Mouse (Mus musculus) cerebellum, adult 11 months (tissue): ENCODE data around the gene Gm2310.
"Not testable (repeated sequence)": the region's sequence is repeated elsewhere in the genome, so short reads cannot be mapped to it uniquely, and the experiment has no call there.

Experiments used
- DNase-seq: peaks from one replicate; pipeline ENCODE4 v3.0.0; 2022

Gm2310 gene

GRCm38 (mm10) chr15:8519853-8520252, at the start of gene Gm2310:
Gene Gm2310 (minus strand): TSS chr15:8519953.
- not testable (repeated sequence) for DNase-seq

GRCm38 (mm10) chr15:8568645-8569528, 49.1 kb upstream of the Gm2310 start:
- DNase-seq = peak; percentile 83

GRCm38 (mm10) chr15:8568286-8568644, 48.5 kb upstream of the Gm2310 start:
- peak; percentile 11 for DNase-seq

DNA sequence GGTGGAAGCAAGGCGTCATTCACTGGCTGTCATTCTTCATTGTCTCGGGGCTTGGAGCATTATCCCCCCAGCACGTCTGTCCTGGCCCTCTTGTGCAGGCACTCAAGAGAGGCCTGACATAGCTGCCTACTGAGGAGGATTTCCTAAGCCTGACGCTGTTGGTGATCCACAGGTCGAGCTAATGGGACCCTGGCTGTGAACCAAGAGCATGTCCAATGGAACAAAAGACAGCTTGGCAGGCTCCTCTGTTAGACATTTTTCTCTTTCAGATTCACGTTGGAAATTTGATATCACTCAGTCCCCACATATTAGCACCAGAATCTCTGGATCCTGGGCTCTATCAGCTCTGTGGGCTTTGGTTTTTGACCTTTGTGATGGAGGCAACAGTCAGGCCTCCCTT, 45.7 kb upstream of the Gm2310 start:
- DNase-seq = no peak

GRCm38 (mm10) chr15:8564331-8564730, 44.6 kb upstream of the Gm2310 start:
- DNase-seq = no peak

DNA sequence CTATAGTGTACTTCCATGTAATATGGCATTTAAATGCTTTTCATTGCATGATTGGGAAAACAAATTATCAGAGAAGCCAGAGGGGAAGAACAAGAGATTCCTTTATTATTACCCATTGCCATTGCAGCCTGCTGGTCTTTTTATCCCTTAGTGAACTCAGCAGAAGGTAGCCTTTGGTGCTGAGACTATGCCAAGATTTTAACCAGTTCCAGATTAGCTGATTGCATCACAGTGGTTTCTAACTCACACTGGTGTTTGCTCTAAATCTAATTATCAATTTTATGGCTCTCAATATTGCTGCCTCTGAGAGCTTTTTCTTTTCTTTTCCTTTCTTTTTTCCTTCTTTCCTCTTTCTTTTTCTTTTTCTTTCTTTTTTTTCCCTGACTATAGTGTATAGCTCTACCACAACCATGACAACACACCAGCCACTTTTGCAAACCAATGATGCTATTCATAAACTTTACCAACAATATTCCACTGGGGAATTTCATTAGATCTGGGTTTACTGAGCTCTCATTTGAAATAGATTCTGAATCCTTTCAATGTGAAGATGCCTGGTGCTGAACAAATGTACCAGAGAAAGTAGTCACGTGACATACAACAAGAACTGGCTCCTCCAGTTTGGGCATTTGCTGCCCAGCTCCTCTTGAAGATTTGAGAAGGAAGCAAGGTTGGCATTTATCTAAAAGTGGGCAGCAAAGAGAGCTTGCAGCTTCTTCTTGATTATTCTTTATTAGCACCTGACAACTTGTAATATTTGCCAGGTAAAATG, 43.9 kb upstream of the Gm2310 start:
- DNase-seq = no peak

GRCm38 (mm10) chr15:8562776-8563175, 43.0 kb upstream of the Gm2310 start:
- no peak for DNase-seq

- no peak for DNase-seq
Measured at GRCm38 (mm10) chr15:8531201-8531600, 11.4 kb upstream of the Gm2310 start.

DNA sequence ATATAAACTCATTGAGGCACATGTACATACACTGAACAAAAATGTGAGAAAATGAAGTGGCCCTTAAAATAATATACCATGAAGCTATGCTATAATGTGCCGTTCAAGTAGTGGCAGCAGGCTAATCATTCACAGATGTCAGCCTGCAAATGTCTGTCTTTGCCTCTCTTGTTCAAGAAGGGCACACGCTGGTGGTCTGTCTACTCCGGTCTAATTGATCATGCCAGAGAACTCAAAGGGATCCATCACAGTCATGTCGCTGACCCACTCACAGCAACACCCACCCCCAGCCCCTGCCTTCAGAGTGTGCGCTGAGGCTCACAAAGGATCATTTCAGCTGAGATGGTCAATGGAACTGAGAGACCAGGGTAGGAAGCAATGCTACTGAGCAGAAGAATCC, 6.8 kb downstream of the Gm2310 start:
- DNase-seq = no peak

DNA sequence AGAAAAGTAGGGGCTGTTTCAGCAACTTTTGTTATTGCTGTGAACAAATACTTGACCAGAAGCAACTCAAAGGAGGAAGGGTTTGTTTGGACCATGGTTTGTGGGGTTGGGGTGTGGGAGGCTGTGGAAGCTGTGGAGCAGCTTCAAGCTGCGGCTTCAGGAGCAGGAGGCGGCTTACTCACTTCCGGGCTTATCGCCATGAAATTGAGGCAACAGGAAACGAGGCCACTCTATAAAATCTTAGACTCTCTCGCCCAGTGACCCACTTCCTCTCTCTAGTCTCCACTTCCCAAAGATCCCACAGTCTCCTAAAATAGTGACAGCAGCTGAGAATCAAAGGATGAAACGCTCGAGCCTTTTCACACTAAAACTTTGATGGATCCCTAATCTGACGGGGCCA, 7.9 kb downstream of the Gm2310 start:
- no peak for DNase-seq

DNA sequence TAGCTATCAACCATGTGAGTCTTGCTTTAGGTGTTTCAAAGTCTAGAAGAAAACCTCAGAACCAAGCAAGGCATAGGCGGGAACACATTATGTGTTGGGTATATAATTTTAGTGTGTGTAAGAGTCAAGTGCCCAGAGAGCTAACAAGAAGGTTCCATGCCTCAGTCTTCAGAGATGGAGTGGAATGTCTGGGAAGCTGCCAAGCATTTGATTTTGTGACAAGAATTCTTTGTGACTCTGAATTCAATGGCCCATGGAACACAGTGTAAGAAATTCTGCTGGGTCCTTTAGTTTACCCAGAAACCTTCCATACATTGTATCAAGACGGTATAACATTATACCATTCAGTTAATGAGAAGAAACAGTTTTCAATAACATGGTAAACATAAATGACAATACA, 17.3 kb downstream of the Gm2310 start:
- no peak for DNase-seq

DNA sequence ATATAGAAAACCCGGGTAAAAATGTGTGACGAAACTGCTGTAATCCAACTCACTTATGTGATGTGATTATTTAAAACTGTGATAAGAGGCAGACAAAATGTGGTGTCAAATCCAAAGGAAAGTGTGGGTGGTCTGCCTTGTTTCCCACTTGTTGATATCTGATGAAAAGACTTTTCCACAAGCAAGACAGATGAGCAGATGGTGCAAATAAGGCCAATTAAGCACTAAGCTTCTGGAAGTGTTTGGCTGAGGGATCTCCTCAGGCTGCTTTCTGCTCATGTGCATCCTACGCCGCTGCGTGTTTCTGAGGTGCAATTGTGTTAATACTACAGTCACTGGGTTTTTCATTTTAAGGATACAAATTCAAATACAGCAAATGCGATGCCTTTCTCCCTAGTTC, 34.5 kb downstream of the Gm2310 start:
- DNase-seq = no peak

DNA sequence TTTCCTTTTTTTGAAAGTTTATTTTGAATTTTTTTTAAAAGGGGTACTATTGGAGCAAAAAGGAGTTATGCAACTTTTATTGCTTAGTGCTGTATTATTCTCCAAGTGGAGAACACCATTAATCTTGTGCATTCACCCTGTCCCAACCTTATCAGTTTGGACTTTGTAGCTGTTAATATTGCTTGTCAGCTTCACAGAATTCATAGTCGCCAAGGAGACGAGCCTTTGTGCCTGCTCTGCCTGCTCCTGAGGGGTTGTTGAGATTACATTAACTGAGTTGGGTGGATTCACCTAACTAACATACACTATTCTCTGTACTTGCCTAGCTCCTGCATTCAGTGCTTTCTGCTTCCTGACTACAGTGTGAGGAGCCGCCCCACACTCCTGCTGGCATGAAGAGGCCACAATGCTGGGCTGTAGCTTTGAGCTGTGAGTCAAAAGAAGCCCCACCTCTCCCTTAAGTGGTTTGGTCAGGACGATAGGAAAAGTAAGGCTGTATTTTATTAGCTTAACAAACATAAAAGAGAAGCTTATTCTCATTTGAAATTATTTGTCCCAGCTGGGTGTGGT, 50.7 kb downstream of the Gm2310 start:
- no peak for DNase-seq
